Mouse (Mus musculus): ENCODE data around the gene Hsd17b13. TPM values are rescaled to one million over a fixed set of nuclear protein-coding genes. Genes with fewer than 3 reads are reported as not detected.
A peak's percentile ranks its signal among the peaks of the same experiment; 100 is the strongest.

Hsd17b13 gene
- polyA plus RNA-seq, 1 experiment from 2014 or later: not detected

- no peak overlapping the region; the same call in 1 of the 2 replicates for H3K27ac ChIP-seq
- ATAC-seq (ENCODE audit: low FRiP score): no peak
- no peaks in the 10 kb centered on the region; the same call in 1 of the 2 replicates for H3K27me3 ChIP-seq
- H3K4me1 ChIP-seq: no peaks in the 10 kb centered on the region
- no peak overlapping the region for H3K4me2 ChIP-seq (replicated peaks)
- no peaks in the 10 kb centered on the region for H3K9me3 ChIP-seq (replicated peaks)
- H3K36me3 ChIP-seq: no peaks in the 10 kb centered on the region
- H3K9ac ChIP-seq: no peak overlapping the region
- no peak overlapping the region for H3K4me3 ChIP-seq
- 66% methylated on average over 12 of the region's 12 CpGs for WGBS
These were observed 60.4 kb downstream of the Hsd17b13 start for GRCm38 (mm10) chr5:103916595-103917356.

- 0 out of 2 replicates have a peak, but pooled peaks cover 3% of the 10 kb centered on the region for H3K4me1 ChIP-seq
- no peaks in the 10 kb centered on the region for H3K36me3 ChIP-seq
- H3K9me3 ChIP-seq (replicated peaks): no peaks in the 10 kb centered on the region
- ATAC-seq (ENCODE audit: low FRiP score): no peak
- H3K4me2 ChIP-seq (replicated peaks): no peak overlapping the region
- H3K9ac ChIP-seq: no peak overlapping the region
- 76% methylated on average over 11 of the region's 11 CpGs for WGBS
- no peaks in the 10 kb centered on the region; the same call in none of the 2 replicates for H3K27me3 ChIP-seq
- H3K4me3 ChIP-seq: no peak overlapping the region
- no peak overlapping the region for H3K27ac ChIP-seq
These were observed 62.6 kb downstream of the Hsd17b13 start for GRCm38 (mm10) chr5:103914335-103915226.

- 75% methylated on average over 4 of the region's 4 CpGs for WGBS
- ATAC-seq (ENCODE audit: low FRiP score): no peak
- Histone ChIP-seq H3K27ac (no peak overlapping the region), H3K27me3 (no peaks in the 10 kb centered on the region; the same call in none of the 2 replicates), H3K4me2 (replicated peaks) (no peak overlapping the region), H3K4me1 (0 out of 2 replicates have a peak, but pooled peaks cover 3% of the 10 kb centered on the region), H3K9ac (no peak overlapping the region), H3K9me3 (replicated peaks) (no peaks in the 10 kb centered on the region), H3K36me3 (no peaks in the 10 kb centered on the region), H3K4me3 (no peak overlapping the region)
These were observed 64.1 kb downstream of the Hsd17b13 start for GRCm38 (mm10) chr5:103913150-103913549.

- peak; percentile 9; the same call in 1 of the 2 replicates for ATAC-seq (ENCODE audit: low FRiP score)
- 76% methylated on average over 5 of the region's 5 CpGs for WGBS
These were observed 65.7 kb downstream of the Hsd17b13 start for GRCm38 (mm10) chr5:103911555-103911954.

GRCm38 (mm10) chr5:103910748-103911409 lies 66.3 kb downstream of the Hsd17b13 start, which contains the start of gene Klhl8:
TSS of gene Klhl8 (minus strand) at chr5:103911259.
- under 1% methylated on average over 40 of the region's 86 CpGs for WGBS
- Histone ChIP-seq H3K9ac (peak within 1 kb of the TSS; percentile 90), H3K4me2 (replicated peaks) (peak within 1 kb of the TSS; percentile 64), H3K4me1 (0 out of 2 replicates have a peak, but pooled peaks cover 3% of the 10 kb centered on the region), H3K27ac (peak within 1 kb of the TSS; percentile 90), H3K36me3 (no peaks in the 10 kb centered on the region), H3K9me3 (replicated peaks) (no peaks in the 10 kb centered on the region), H3K27me3 (no peaks in the 10 kb centered on the region; the same call in none of the 2 replicates), H3K4me3 (peak within 1 kb of the TSS; percentile 85)
- ATAC-seq (ENCODE audit: low FRiP score): peak; percentile 98

More at GRCm38 (mm10) chr5:103911555-103911954, 65.7 kb downstream of the Hsd17b13 start:
- Histone ChIP-seq H3K9ac (no peak overlapping the region), H3K4me3 (no peak overlapping the region; the same call in 1 of the 2 replicates), H3K4me1 (0 out of 2 replicates have a peak, but pooled peaks cover 3% of the 10 kb centered on the region), H3K36me3 (no peaks in the 10 kb centered on the region), H3K27me3 (no peaks in the 10 kb centered on the region; the same call in none of the 2 replicates), H3K9me3 (replicated peaks) (no peaks in the 10 kb centered on the region), H3K4me2 (replicated peaks) (0 out of 2 replicates have a peak overlapping the region, but pooled peaks have one; percentile 19), H3K27ac (no peak overlapping the region)

GRCm38 (mm10) chr5:103910156-103910555 lies 67.1 kb downstream of the Hsd17b13 start:
- peak overlapping the region; percentile 90 for H3K9ac ChIP-seq
- H3K9me3 ChIP-seq (replicated peaks): no peaks in the 10 kb centered on the region
- peak overlapping the region; percentile 85 for H3K4me3 ChIP-seq
- H3K36me3 ChIP-seq: no peaks in the 10 kb centered on the region
- no peak for ATAC-seq (ENCODE audit: low FRiP score)
- peak overlapping the region; percentile 64 for H3K4me2 ChIP-seq (replicated peaks)
- WGBS: 15% methylated on average over 8 of the region's 9 CpGs
- no peak overlapping the region for H3K27ac ChIP-seq
- 0 out of 2 replicates have a peak, but pooled peaks cover 3% of the 10 kb centered on the region for H3K4me1 ChIP-seq
- H3K27me3 ChIP-seq: no peaks in the 10 kb centered on the region; the same call in none of the 2 replicates

- ATAC-seq (ENCODE audit: low FRiP score): no peak
- no peak overlapping the region for H3K4me2 ChIP-seq (replicated peaks)
These were observed 67.7 kb downstream of the Hsd17b13 start for GRCm38 (mm10) chr5:103909466-103909865.

GRCm38 (mm10) chr5:103908851-103909250 lies 68.4 kb downstream of the Hsd17b13 start:
- no peak for ATAC-seq (ENCODE audit: low FRiP score)
- WGBS: 76% methylated on average over 7 of the region's 7 CpGs

More at GRCm38 (mm10) chr5:103909466-103909865, 67.7 kb downstream of the Hsd17b13 start:
- no peak overlapping the region for H3K9ac ChIP-seq
- no peaks in the 10 kb centered on the region for H3K36me3 ChIP-seq
- no peak overlapping the region for H3K4me3 ChIP-seq
- H3K9me3 ChIP-seq (replicated peaks): no peaks in the 10 kb centered on the region
- 75% methylated on average over 3 of the region's 3 CpGs for WGBS
- no peaks in the 10 kb centered on the region; the same call in none of the 2 replicates for H3K27me3 ChIP-seq
- H3K27ac ChIP-seq: no peak overlapping the region
- 0 out of 2 replicates have a peak, but pooled peaks cover 3% of the 10 kb centered on the region for H3K4me1 ChIP-seq

GRCm38 (mm10) chr5:103907844-103908243 lies 69.4 kb downstream of the Hsd17b13 start:
- no peak overlapping the region for H3K9ac ChIP-seq
- H3K9me3 ChIP-seq (replicated peaks): no peaks in the 10 kb centered on the region
- 82% methylated on average over 4 of the region's 4 CpGs for WGBS
- no peaks in the 10 kb centered on the region for H3K36me3 ChIP-seq
- H3K4me2 ChIP-seq (replicated peaks): no peak overlapping the region
- ATAC-seq (ENCODE audit: low FRiP score): no peak
- H3K27ac ChIP-seq: no peak overlapping the region
- H3K27me3 ChIP-seq: no peaks in the 10 kb centered on the region; the same call in none of the 2 replicates
- no peak overlapping the region for H3K4me3 ChIP-seq
- H3K4me1 ChIP-seq: 0 out of 2 replicates have a peak, but pooled peaks cover 3% of the 10 kb centered on the region

More at GRCm38 (mm10) chr5:103908851-103909250, 68.4 kb downstream of the Hsd17b13 start:
- no peak overlapping the region for H3K4me3 ChIP-seq
- H3K27ac ChIP-seq: no peak overlapping the region
- no peak overlapping the region for H3K4me2 ChIP-seq (replicated peaks)
- no peaks in the 10 kb centered on the region for H3K36me3 ChIP-seq
- H3K9me3 ChIP-seq (replicated peaks): no peaks in the 10 kb centered on the region
- no peak overlapping the region for H3K9ac ChIP-seq
- H3K27me3 ChIP-seq: no peaks in the 10 kb centered on the region; the same call in none of the 2 replicates
- 0 out of 2 replicates have a peak, but pooled peaks cover 3% of the 10 kb centered on the region for H3K4me1 ChIP-seq

- 90% methylated on average over 6 of the region's 6 CpGs for WGBS
- ATAC-seq (ENCODE audit: low FRiP score): no peak
- Histone ChIP-seq H3K4me1 (0 out of 2 replicates have a peak, but pooled peaks cover 3% of the 10 kb centered on the region), H3K27ac (no peak overlapping the region), H3K4me3 (no peak overlapping the region), H3K27me3 (no peaks in the 10 kb centered on the region; the same call in 1 of the 2 replicates), H3K9me3 (replicated peaks) (no peaks in the 10 kb centered on the region), H3K9ac (no peak overlapping the region), H3K4me2 (replicated peaks) (no peak overlapping the region), H3K36me3 (no peaks in the 10 kb centered on the region)
These were observed 71.0 kb downstream of the Hsd17b13 start for GRCm38 (mm10) chr5:103906173-103906572.
